Mouse (Mus musculus) olfactory bulb, adult 2 months (tissue): ENCODE measurements around the gene Fis1. TPM values are rescaled to one million over a fixed set of nuclear protein-coding genes. Genes with fewer than 3 reads are reported as not detected.
A peak's percentile ranks its signal among the peaks of the same experiment; 100 is the strongest.

Source experiments
- H3K27ac ChIP-seq: fragments of 200-500 bp; 2 replicates; pipeline ENCODE4 v1.5.1; 2012; ENCODE audit warnings: low read depth, low read length; ENCODE audit not compliant: insufficient read depth
- H3K4me1 ChIP-seq: fragments of 200-500 bp; 2 replicates; pipeline ENCODE4 v1.6.1; 2012; ENCODE audit warnings: low read length; ENCODE audit not compliant: control insufficient read depth, insufficient read depth
- H3K4me3 ChIP-seq: fragments of 200-500 bp; 2 replicates; pipeline ENCODE4 v1.5.1; 2012; ENCODE audit warnings: mild to moderate bottlenecking, low read depth, low read length, moderate library complexity; ENCODE audit not compliant: insufficient read depth
- CTCF ChIP-seq: fragments of 200-500 bp; IDR thresholded peaks from 2 replicates; pipeline ENCODE4 v1.5.1; 2012; ENCODE audit warnings: low read depth, mild to moderate bottlenecking, low read length, moderate library complexity; ENCODE audit not compliant: insufficient read depth
- POLR2A ChIP-seq: fragments of 200-500 bp; IDR thresholded peaks from 2 replicates; pipeline ENCODE4 v1.6.1; 2012; ENCODE audit warnings: mild to moderate bottlenecking, low read depth, low read length, moderate library complexity; ENCODE audit not compliant: insufficient read depth
- WGBS: fragments of 180-500 bp; shearing (Covaris S2); methylation state at CpG from one replicate; pipeline ENCODE4 v1.1.7; 2018; 5-methylcytosine and 5-hydroxymethylcytosine counted together
- polyA plus RNA-seq: library from polyadenylated mRNA; stranded (reverse); fragments of >200 nt; gene quantifications from 2 replicates; pipeline ENCODE4 v1.2.4, GENCODE M21; 2012; ENCODE audit warnings: low replicate concordance; ENCODE audit not compliant: missing spikeins, insufficient read depth, insufficient read length

Fis1 gene
- polyA plus RNA-seq, 1 experiment, result not detected

GRCm38 (mm10) chr5:136919546-136920301 is 33.4 kb upstream of the Fis1 start:
- peak overlapping the region; percentile 90 for H3K4me3 ChIP-seq
- WGBS, result 17% methylated on average over 18 of the region's 18 CpGs
- H3K4me1 ChIP-seq, result peaks cover 3% of the 10 kb centered on the region; the same call in 1 of the 2 replicates
- TF ChIP-seq POLR2A (no peak), CTCF (no peak)
- no peak overlapping the region for H3K27ac ChIP-seq

- H3K4me1 ChIP-seq, result peaks cover 3% of the 10 kb centered on the region; the same call in 1 of the 2 replicates
- H3K4me3 ChIP-seq, result no peak overlapping the region
- no peak for TF ChIP-seq POLR2A
- no peak for TF ChIP-seq CTCF
- H3K27ac ChIP-seq, result no peak overlapping the region
- 84% methylated on average over 9 of the region's 9 CpGs for WGBS
Measured at GRCm38 (mm10) chr5:136922830-136923229, 30.2 kb upstream of the Fis1 start.

GRCm38 (mm10) chr5:136923751-136924478 is 29.2 kb upstream of the Fis1 start:
- 81% methylated on average over 7 of the region's 7 CpGs for WGBS
- Histone ChIP-seq H3K4me3 (no peak overlapping the region), H3K4me1 (peaks cover 3% of the 10 kb centered on the region; the same call in 1 of the 2 replicates), H3K27ac (no peak overlapping the region)
- no peak for TF ChIP-seq CTCF
- TF ChIP-seq POLR2A, result no peak

- 15% methylated on average over 4 of the region's 4 CpGs for WGBS
- TF ChIP-seq CTCF (peak; percentile 37; the same call in 1 of the 2 replicates), POLR2A (no peak)
- Histone ChIP-seq H3K27ac (no peak overlapping the region), H3K4me1 (peaks cover 3% of the 10 kb centered on the region; the same call in 1 of the 2 replicates), H3K4me3 (no peak overlapping the region)
Measured at GRCm38 (mm10) chr5:136929073-136929472, 24.0 kb upstream of the Fis1 start.

GRCm38 (mm10) chr5:136931896-136932295 is 21.2 kb upstream of the Fis1 start:
- H3K4me1 ChIP-seq, result peaks cover 3% of the 10 kb centered on the region; the same call in 1 of the 2 replicates
- 87% methylated on average over 14 of the region's 14 CpGs for WGBS

GRCm38 (mm10) chr5:136932956-136933355 is 20.1 kb upstream of the Fis1 start:
- Histone ChIP-seq H3K4me1 (peaks cover 3% of the 10 kb centered on the region; the same call in 1 of the 2 replicates), H3K4me3 (no peak overlapping the region), H3K27ac (no peak overlapping the region)
- no peak for TF ChIP-seq CTCF
- no peak for TF ChIP-seq POLR2A
- WGBS, result 94% methylated on average over 5 of the region's 5 CpGs

More at GRCm38 (mm10) chr5:136931896-136932295, 21.2 kb upstream of the Fis1 start:
- no peak for TF ChIP-seq POLR2A
- no peak for TF ChIP-seq CTCF
- H3K27ac ChIP-seq, result no peak overlapping the region
- no peak overlapping the region for H3K4me3 ChIP-seq

- Histone ChIP-seq H3K4me1 (peaks cover 3% of the 10 kb centered on the region; the same call in 1 of the 2 replicates), H3K27ac (no peak overlapping the region), H3K4me3 (no peak overlapping the region)
- WGBS, result 90% methylated on average over 6 of the region's 6 CpGs
- TF ChIP-seq CTCF, result no peak
- no peak for TF ChIP-seq POLR2A
Measured at GRCm38 (mm10) chr5:136933930-136934329, 19.1 kb upstream of the Fis1 start.

- Histone ChIP-seq H3K4me3 (no peak overlapping the region), H3K27ac (no peak overlapping the region), H3K4me1 (no peaks in the 10 kb centered on the region)
- WGBS, result 71% methylated on average over 7 of the region's 7 CpGs
- TF ChIP-seq POLR2A, result no peak
- TF ChIP-seq CTCF, result no peak
Measured at GRCm38 (mm10) chr5:136935905-136936695, 17.0 kb upstream of the Fis1 start.
